Mouse (Mus musculus) MEL (cell line): ENCODE data around the gene Rnf10. TPM values are rescaled to one million over a fixed set of nuclear protein-coding genes. Genes with fewer than 3 reads are reported as not detected.

Source experiments
- DNase-seq: peaks from one replicate; pipeline ENCODE4 v3.0.0; 2011; ENCODE audit warnings: low read depth, low spot score
- H3K27ac ChIP-seq: 2 replicates; pipeline ENCODE4 v1.5.1; 2012; ENCODE audit warnings: low read depth, mild to moderate bottlenecking, control low read depth, low read length, moderate library complexity; ENCODE audit not compliant: control insufficient read depth
- H3K27me3 ChIP-seq, 2 experiments: fragments of 150-350 bp in 1 of 2; sonication (generic) in 1 of 2; 2 replicates each; pipeline ENCODE4 v1.6.1; 2012; ENCODE audit warnings: low read length in 2 of 2, mild to moderate bottlenecking in 2 of 2, improper control_type of control experiment in 1 of 2, moderate library complexity in 1 of 2; ENCODE audit not compliant: insufficient read depth in 2 of 2, control insufficient read depth in 1 of 2
- H3K36me3 ChIP-seq, 2 experiments: 2 replicates each; pipeline ENCODE4 v1.6.1; 2012 to 2014; ENCODE audit warnings: low read length in 2 of 2, improper control_type of control experiment in 1 of 2, inconsistent platforms in 1 of 2, mild to moderate bottlenecking in 1 of 2; ENCODE audit not compliant: insufficient read depth in 2 of 2, control insufficient read depth in 1 of 2
- H3K4me1 ChIP-seq, 2 experiments: fragments of 150-350 bp in 1 of 2; sonication (generic) in 1 of 2; 2 replicates each; pipeline ENCODE4 v1.6.1; 2012; ENCODE audit warnings: low read length in 2 of 2, improper control_type of control experiment in 1 of 2, mild to moderate bottlenecking in 1 of 2; ENCODE audit not compliant: insufficient read depth in 2 of 2, control insufficient read depth in 1 of 2
- H3K4me3 ChIP-seq, 2 experiments: fragments of 150-350 bp in 1 of 2; sonication (generic) in 1 of 2; 2 replicates each; pipeline ENCODE4 v1.5.1; 2012; ENCODE audit warnings: low read depth in 2 of 2, low read length in 2 of 2, mild to moderate bottlenecking in 2 of 2, moderate library complexity in 2 of 2, control low read depth in 1 of 2, improper control_type of control experiment in 1 of 2; ENCODE audit not compliant: control insufficient read depth in 1 of 2, insufficient read depth in 1 of 2
- H3K79me2 ChIP-seq: 2 replicates; pipeline ENCODE4 v1.6.1; 2012; ENCODE audit warnings: mild to moderate bottlenecking, low read length, moderate library complexity; ENCODE audit not compliant: control insufficient read depth, poor library complexity, insufficient read depth
- H3K9ac ChIP-seq: 2 replicates; pipeline ENCODE4 v1.6.1; 2012; ENCODE audit warnings: low read depth, mild to moderate bottlenecking, control low read depth, low read length, moderate library complexity; ENCODE audit not compliant: control insufficient read depth, poor library complexity, severe bottlenecking
- H3K9me3 ChIP-seq: fragments of 150-350 bp; sonication (generic); replicated peaks from 2 replicates; pipeline ENCODE4 v1.6.1; 2012; ENCODE audit warnings: mild to moderate bottlenecking, low read length, improper control_type of control experiment, moderate library complexity; ENCODE audit not compliant: insufficient read depth
- CHD1 ChIP-seq: IDR thresholded peaks from 2 replicates; pipeline ENCODE4 v1.6.1; 2012; ENCODE audit warnings: low read depth, mild to moderate bottlenecking, inconsistent platforms, low read length, improper control_type of control experiment
- CHD2 ChIP-seq: IDR thresholded peaks from 2 replicates; pipeline ENCODE4 v1.6.1; 2011; ENCODE audit warnings: low read length, improper control_type of control experiment
- E2F4 ChIP-seq: IDR thresholded peaks from 2 replicates; pipeline ENCODE4 v1.6.1; 2011; ENCODE audit warnings: low read depth, low read length, improper control_type of control experiment, borderline replicate concordance
- EP300 ChIP-seq, 2 experiments: IDR thresholded peaks; 2 replicates each; pipeline ENCODE4 v1.6.1; 2011; ENCODE audit warnings: improper control_type of control experiment in 2 of 2, low read length in 2 of 2, low read depth in 1 of 2, mild to moderate bottlenecking in 1 of 2
- ETS1 ChIP-seq: IDR thresholded peaks from 2 replicates; pipeline ENCODE4 v1.6.1; 2012; ENCODE audit warnings: low read depth, mild to moderate bottlenecking, inconsistent platforms, low read length, improper control_type of control experiment, moderate library complexity
- GABPA ChIP-seq: IDR thresholded peaks from 2 replicates; pipeline ENCODE4 v1.6.1; 2012; ENCODE audit warnings: low read depth, mild to moderate bottlenecking, inconsistent platforms, low read length, improper control_type of control experiment, moderate library complexity
- GATA1 ChIP-seq: IDR thresholded peaks from 2 replicates; pipeline ENCODE4 v1.6.1; 2011; ENCODE audit warnings: low read depth, low read length, improper control_type of control experiment
- HCFC1 ChIP-seq: IDR thresholded peaks from 2 replicates; pipeline ENCODE4 v1.6.1; 2012; ENCODE audit warnings: low read depth, mild to moderate bottlenecking, inconsistent platforms, low read length, improper control_type of control experiment, moderate library complexity
- KAT2A ChIP-seq: conservative IDR thresholded peaks from 2 replicates; pipeline ENCODE4 v1.6.1; 2012; ENCODE audit warnings: low read depth, low read length, improper control_type of control experiment, inconsistent platforms
- MAFK ChIP-seq: IDR thresholded peaks from 2 replicates; pipeline ENCODE4 v1.6.1; 2011; ENCODE audit warnings: low read depth, mild to moderate bottlenecking, low read length, improper control_type of control experiment, borderline replicate concordance
- MAX ChIP-seq: IDR thresholded peaks from 2 replicates; pipeline ENCODE4 v1.6.1; 2011; ENCODE audit warnings: low read length, improper control_type of control experiment
- MEF2A ChIP-seq: IDR thresholded peaks from 2 replicates; pipeline ENCODE4 v1.6.1; 2014; ENCODE audit warnings: low read depth, mild to moderate bottlenecking, inconsistent platforms, low read length, improper control_type of control experiment; ENCODE audit not compliant: poor library complexity, insufficient replicate concordance, severe bottlenecking; ENCODE audit errors: extremely low read depth
- MYB ChIP-seq: IDR thresholded peaks from 2 replicates; pipeline ENCODE4 v1.6.1; 2011; ENCODE audit warnings: mild to moderate bottlenecking, low read depth, low read length, improper control_type of control experiment
- MYC ChIP-seq: IDR thresholded peaks from 2 replicates; pipeline ENCODE4 v1.6.1; 2011; ENCODE audit warnings: low read depth, mild to moderate bottlenecking, low read length, improper control_type of control experiment, moderate library complexity
- NELFE ChIP-seq: IDR thresholded peaks from 2 replicates; pipeline ENCODE4 v1.6.1; 2011; ENCODE audit warnings: low read depth, low read length, improper control_type of control experiment
- NRF1 ChIP-seq: IDR thresholded peaks from 2 replicates; pipeline ENCODE4 v1.6.1; 2014; ENCODE audit warnings: low read depth, mild to moderate bottlenecking, inconsistent platforms, low read length, improper control_type of control experiment, moderate library complexity; ENCODE audit not compliant: poor library complexity, insufficient read depth, severe bottlenecking
- POLR2A ChIP-seq, 2 experiments: IDR thresholded peaks; 2 replicates each; pipeline ENCODE4 v1.6.1; 2011 to 2012; ENCODE audit warnings: low read length in 2 of 2, mild to moderate bottlenecking in 2 of 2, control low read depth in 1 of 2, improper control_type of control experiment in 1 of 2, low read depth in 1 of 2, moderate library complexity in 1 of 2; ENCODE audit not compliant: control insufficient read depth in 1 of 2, insufficient read depth in 1 of 2, poor library complexity in 1 of 2
- POLR2AphosphoS2 ChIP-seq: IDR thresholded peaks from 2 replicates; pipeline ENCODE4 v1.6.1; 2011; ENCODE audit warnings: low read length, improper control_type of control experiment
- POLR2AphosphoS5 ChIP-seq: IDR thresholded peaks from 2 replicates; pipeline ENCODE4 v1.6.1; 2012; ENCODE audit warnings: low read depth, borderline replicate concordance, mild to moderate bottlenecking, inconsistent platforms, low read length, moderate library complexity, mixed read lengths
- RAD21 ChIP-seq: IDR thresholded peaks from 2 replicates; pipeline ENCODE4 v1.6.1; 2011; ENCODE audit warnings: mild to moderate bottlenecking, low read depth, low read length, improper control_type of control experiment
- RCOR1 ChIP-seq: IDR thresholded peaks from 2 replicates; pipeline ENCODE4 v1.6.1; 2012; ENCODE audit warnings: low read depth, mild to moderate bottlenecking, inconsistent platforms, low read length, improper control_type of control experiment
- SIN3A ChIP-seq: IDR thresholded peaks from 2 replicates; pipeline ENCODE4 v1.6.1; 2012; ENCODE audit warnings: low read length, improper control_type of control experiment, inconsistent platforms
- SMC3 ChIP-seq: IDR thresholded peaks from 2 replicates; pipeline ENCODE4 v1.6.1; 2011; ENCODE audit warnings: low read depth, low read length, improper control_type of control experiment
- TBP ChIP-seq: IDR thresholded peaks from 2 replicates; pipeline ENCODE4 v1.8.0; 2011; ENCODE audit warnings: low read depth, low read length, improper control_type of control experiment
- UBTF ChIP-seq: IDR thresholded peaks from 2 replicates; pipeline ENCODE4 v1.6.1; 2012; ENCODE audit warnings: low read depth, mild to moderate bottlenecking, inconsistent platforms, low read length, improper control_type of control experiment, moderate library complexity, borderline replicate concordance; ENCODE audit not compliant: insufficient read depth
- USF2 ChIP-seq, 2 experiments: IDR thresholded peaks; 2 replicates each; pipeline ENCODE4 v1.6.1; 2011 to 2012; ENCODE audit warnings: improper control_type of control experiment in 2 of 2, low read length in 2 of 2, borderline replicate concordance in 1 of 2, inconsistent platforms in 1 of 2, low read depth in 1 of 2, mild to moderate bottlenecking in 1 of 2; ENCODE audit not compliant: insufficient read depth in 1 of 2
- ZNF384 ChIP-seq: IDR thresholded peaks from 2 replicates; pipeline ENCODE4 v1.6.1; 2012; ENCODE audit warnings: low read depth, mild to moderate bottlenecking, inconsistent platforms, low read length, improper control_type of control experiment
- polyA plus RNA-seq, 2 experiments: library from polyadenylated mRNA; stranded (reverse) in 1 of 2; unstranded in 1 of 2; fragments of >175 nt in 1 of 2; fragments of >200 nt in 1 of 2; gene quantifications; 2 replicates each; pipeline versions ENCODE4 v1.2.1 to v1.2.4; 2012; ENCODE audit warnings: low replicate concordance in 2 of 2, low read depth in 1 of 2; ENCODE audit not compliant: insufficient read length in 2 of 2, insufficient read depth in 1 of 2, missing spikeins in 1 of 2
- total RNA-seq: library from RNA; depleted of rRNA; stranded (reverse); fragments of 300-350 nt; gene quantifications from 2 replicates; pipeline ENCODE4 v1.2.3, GENCODE M21; 2012

Gene Rnf10
- total and polyA plus RNA-seq, 3 experiments = 44.4 to 254 (median 165) TPM

- TF ChIP-seq E2F4 = no peak
- no peak for TF ChIP-seq UBTF
- no peak for TF ChIP-seq CHD1
- TF ChIP-seq TBP = no peak
- no peak for DNase-seq
These were observed 33.9 kb downstream of the Rnf10 start for GRCm38 (mm10) chr5:115238729-115239195.

GRCm38 (mm10) chr5:115237803-115238728, 34.6 kb downstream of the Rnf10 start:
- Histone ChIP-seq H3K36me3 (peaks cover 3 to 13% of the 10 kb centered on the region in 2 experiments), H3K27ac (peak overlapping the region; percentile 80), H3K4me1 (peaks cover 3 to 17% of the 10 kb centered on the region in 2 experiments; a peak in 2 of 4 replicates), H3K4me3 (peak overlapping the region; percentile 84 to 95), H3K9me3 (no peaks in the 10 kb centered on the region), H3K9ac (peak overlapping the region; percentile 91), H3K79me2 (peaks cover 9% of the 10 kb centered on the region), H3K27me3 (no peaks in the 10 kb centered on the region)
- DNase-seq = peak; percentile 93
- TF ChIP-seq MAX (peak; percentile 73), MYB (no peak), POLR2AphosphoS5 (no peak), RCOR1 (peak; percentile 40; the same call in 1 of the 2 replicates), KAT2A (no peak; the same call in 1 of the 2 replicates), RAD21 (no peak; the same call in 1 of the 2 replicates), EP300 (IDR thresholded peaks at IDR 0.05; ENCODE audit: low read depth in 1 of 2, low read length in 2 of 2) (0 out of 4 replicates have a peak, but pooled peaks of 1 of the 2 experiments have one; percentile 4), ETS1 (peak; percentile 23; the same call in 1 of the 2 replicates), MEF2A (no peak; the same call in 1 of the 2 replicates), POLR2AphosphoS2 (peak; percentile 84), MYC (no peak; the same call in 1 of the 2 replicates), SMC3 (0 out of 2 replicates have a peak, but pooled peaks have one; percentile 16), GATA1 (no peak), CHD2 (no peak), CHD1 (0 out of 2 replicates have a peak, but pooled peaks have one; percentile 44), NELFE (peak; percentile 94), TBP (peak; percentile 76), POLR2A (IDR thresholded peaks at IDR 0.05; ENCODE audit: control insufficient read depth in 1 of 2, insufficient read depth in 1 of 2, low read depth in 1 of 2, low read length in 2 of 2, poor library complexity in 1 of 2) (peak; percentile 64 to 95), GABPA (no peak), ZNF384 (0 out of 2 replicates have a peak, but pooled peaks have one; percentile 22), SIN3A (peak; percentile 95), MAFK (no peak), E2F4 (no peak), USF2 (IDR thresholded peaks at IDR 0.05; ENCODE audit: borderline replicate concordance in 1 of 2, insufficient read depth in 1 of 2, low read depth in 1 of 2, low read length in 2 of 2) (no peak), HCFC1 (peak; percentile 75), NRF1 (peak; percentile 86)

More at GRCm38 (mm10) chr5:115238729-115239195, 33.9 kb downstream of the Rnf10 start:
- peaks cover 3 to 13% of the 10 kb centered on the region in 2 experiments for H3K36me3 ChIP-seq
- H3K79me2 ChIP-seq = peaks cover 9% of the 10 kb centered on the region
- no peak overlapping the region for H3K27ac ChIP-seq
- peak overlapping the region; percentile 84 to 95 for H3K4me3 ChIP-seq
- H3K27me3 ChIP-seq = no peaks in the 10 kb centered on the region
- peaks cover 3 to 17% of the 10 kb centered on the region in 2 experiments; a peak in 2 of 4 replicates for H3K4me1 ChIP-seq
- no peaks in the 10 kb centered on the region for H3K9me3 ChIP-seq
- peak overlapping the region; percentile 85 for H3K9ac ChIP-seq
